Mouse (Mus musculus) ES-E14 (cell line): ENCODE results near the gene Myl9. TPM values are rescaled to one million over a fixed set of nuclear protein-coding genes. Genes with fewer than 3 reads are reported as not detected.
A peak's percentile ranks its signal among the peaks of the same experiment; 100 is the strongest.
"Not testable (repeated sequence)": the region's sequence is repeated elsewhere in the genome, so short reads cannot be mapped to it uniquely, and the experiment has no call there.

ENCODE experiments used
- DNase-seq: peaks from one replicate; pipeline ENCODE4 v3.0.0-alpha.2; 2013; ENCODE audit warnings: low read depth, low spot score
- H3K27ac ChIP-seq: 2 replicates; pipeline ENCODE4 v1.5.1; 2012; ENCODE audit warnings: low read depth, mild to moderate bottlenecking, low read length, moderate library complexity, mixed read lengths; ENCODE audit not compliant: poor library complexity, insufficient read depth, severe bottlenecking
- H3K36me3 ChIP-seq: 2 replicates; pipeline ENCODE4 v1.6.1; 2012; ENCODE audit warnings: mild to moderate bottlenecking, low read length, moderate library complexity, mixed read lengths; ENCODE audit not compliant: control insufficient read depth, poor library complexity, insufficient read depth, severe bottlenecking
- H3K4me1 ChIP-seq, 2 experiments: fragments of 150-350 bp in 1 of 2; sonication (generic) in 1 of 2; 2 replicates each; pipeline ENCODE4 v1.6.1; 2012; ENCODE audit warnings: low read length in 2 of 2, mild to moderate bottlenecking in 1 of 2, mixed read lengths in 1 of 2; ENCODE audit not compliant: control insufficient read depth in 2 of 2, insufficient read depth in 2 of 2, poor library complexity in 1 of 2
- H3K4me3 ChIP-seq, 2 experiments: fragments of 150-350 bp in 1 of 2; sonication (generic) in 1 of 2; 2 replicates each; pipeline ENCODE4 v1.5.1; 2012; ENCODE audit warnings: low read length in 2 of 2, low read depth in 1 of 2, mild to moderate bottlenecking in 1 of 2, mixed read lengths in 1 of 2; ENCODE audit not compliant: insufficient read depth in 1 of 2, poor library complexity in 1 of 2, severe bottlenecking in 1 of 2
- H3K9ac ChIP-seq: 2 replicates; pipeline ENCODE4 v1.6.1; 2012; ENCODE audit warnings: low read depth, mild to moderate bottlenecking, low read length, mixed read lengths; ENCODE audit not compliant: poor library complexity, insufficient read depth, severe bottlenecking
- H3K9me3 ChIP-seq: fragments of 150-350 bp; sonication (generic); 2 replicates; pipeline ENCODE4 v1.6.1; 2012; ENCODE audit warnings: low read depth, mild to moderate bottlenecking, low read length; ENCODE audit not compliant: control insufficient read depth, insufficient read depth
- CHD2 ChIP-seq: IDR thresholded peaks from 2 replicates; pipeline ENCODE4 v1.6.1; 2014; ENCODE audit warnings: mild to moderate bottlenecking, low read depth, low read length, inconsistent platforms
- HCFC1 ChIP-seq: IDR thresholded peaks from 2 replicates; pipeline ENCODE4 v1.6.1; 2012; ENCODE audit warnings: low read length, inconsistent platforms, borderline replicate concordance; ENCODE audit not compliant: insufficient read depth
- MAFK ChIP-seq: IDR thresholded peaks from 2 replicates; pipeline ENCODE4 v1.6.1; 2014; ENCODE audit warnings: mild to moderate bottlenecking, low read depth, low read length, inconsistent platforms; ENCODE audit not compliant: insufficient read depth
- ZC3H11A ChIP-seq: IDR thresholded peaks from 2 replicates; pipeline ENCODE4 v1.6.1; 2012; ENCODE audit warnings: low read depth, mild to moderate bottlenecking, inconsistent platforms, low read length, borderline replicate concordance
- ZNF384 ChIP-seq: IDR thresholded peaks from 2 replicates; pipeline ENCODE4 v1.6.1; 2012; ENCODE audit warnings: low read depth, low read length, inconsistent platforms
- in situ Hi-C, 2 experiments: fragments of 600-800 bp; cut with MboI; formaldehyde crosslinking; loops; one replicate each; pipeline ENCODE4 v1.15.1; 2025; ENCODE audit warnings: low sequenced_read_pairs in 2 of 2, inconsistent platforms in 1 of 2; ENCODE audit not compliant: unreplicated experiment in 2 of 2
- total RNA-seq: library from RNA; depleted of rRNA; stranded (reverse); fragments of 300-350 nt; gene quantifications from 2 replicates; pipeline ENCODE4 v1.2.3, GENCODE M21; 2012

Gene Myl9
- total RNA-seq, 1 experiment = 77.7 TPM

- no peaks in the 10 kb centered on the region for H3K9me3 ChIP-seq
- no peak overlapping the region for H3K9ac ChIP-seq
- H3K4me1 ChIP-seq = peaks cover 2 to 11% of the 10 kb centered on the region in 2 experiments; a peak in 2 of 4 replicates
- TF ChIP-seq MAFK (no peak), CHD2 (no peak), ZC3H11A (no peak), HCFC1 (no peak)
- no peak overlapping the region for H3K27ac ChIP-seq
- no peak for DNase-seq
- in situ Hi-C loops = no loop called here
- no peaks in the 10 kb centered on the region for H3K36me3 ChIP-seq
- no peak overlapping the region for H3K4me3 ChIP-seq
Measured at GRCm38 (mm10) chr2:156811556-156811955, 36.3 kb downstream of the Myl9 start.

GRCm38 (mm10) chr2:156814344-156814801 lies 39.2 kb downstream of the Myl9 start:
- no peaks in the 10 kb centered on the region for H3K36me3 ChIP-seq
- in situ Hi-C loops = no loop called here
- H3K9ac ChIP-seq = no peak overlapping the region
- peaks cover 2 to 11% of the 10 kb centered on the region in 2 experiments; a peak in 2 of 4 replicates for H3K4me1 ChIP-seq
- no peak overlapping the region for H3K27ac ChIP-seq
- no peak for TF ChIP-seq CHD2
- TF ChIP-seq HCFC1 = no peak
- no peak for TF ChIP-seq ZC3H11A
- no peak for TF ChIP-seq ZNF384
- TF ChIP-seq MAFK = no peak
- H3K4me3 ChIP-seq = no peak overlapping the region
- H3K9me3 ChIP-seq = no peaks in the 10 kb centered on the region
- DNase-seq = no peak

GRCm38 (mm10) chr2:156814893-156815292 lies 39.7 kb downstream of the Myl9 start:
- TF ChIP-seq ZNF384 (no peak), MAFK (no peak), ZC3H11A (no peak), HCFC1 (no peak), CHD2 (no peak)
- no peak for DNase-seq

GRCm38 (mm10) chr2:156815412-156815811 lies 40.2 kb downstream of the Myl9 start:
- in situ Hi-C loops = no loop called here
- no peak for DNase-seq
- H3K9ac ChIP-seq = no peak overlapping the region
- H3K4me1 ChIP-seq = peaks cover 2 to 11% of the 10 kb centered on the region in 2 experiments; a peak in 2 of 4 replicates
- TF ChIP-seq CHD2 (no peak), ZC3H11A (no peak), MAFK (no peak), HCFC1 (no peak), ZNF384 (no peak)
- no peak overlapping the region for H3K4me3 ChIP-seq
- no peaks in the 10 kb centered on the region for H3K9me3 ChIP-seq
- H3K36me3 ChIP-seq = no peaks in the 10 kb centered on the region
- H3K27ac ChIP-seq = no peak overlapping the region; the same call in 1 of the 2 replicates

More at GRCm38 (mm10) chr2:156814893-156815292, 39.7 kb downstream of the Myl9 start:
- Histone ChIP-seq H3K4me1 (peaks cover 2 to 11% of the 10 kb centered on the region in 2 experiments; a peak in 2 of 4 replicates), H3K4me3 (no peak overlapping the region), H3K9ac (no peak overlapping the region), H3K9me3 (no peaks in the 10 kb centered on the region), H3K36me3 (no peaks in the 10 kb centered on the region), H3K27ac (no peak overlapping the region)
- in situ Hi-C loops = no loop called here

GRCm38 (mm10) chr2:156816116-156816515 lies 40.9 kb downstream of the Myl9 start:
- no peak for DNase-seq
- in situ Hi-C loops = no loop called here
- H3K4me1 ChIP-seq = peaks cover 2 to 11% of the 10 kb centered on the region in 2 experiments; a peak in 2 of 4 replicates
- TF ChIP-seq ZC3H11A = no peak
- no peak for TF ChIP-seq HCFC1
- TF ChIP-seq CHD2 = no peak
- no peak for TF ChIP-seq MAFK
- no peaks in the 10 kb centered on the region for H3K36me3 ChIP-seq
- H3K9ac ChIP-seq = no peak overlapping the region
- H3K27ac ChIP-seq = no peak overlapping the region
- H3K4me3 ChIP-seq = no peak overlapping the region
- no peaks in the 10 kb centered on the region for H3K9me3 ChIP-seq

GRCm38 (mm10) chr2:156825128-156825527 lies 49.9 kb downstream of the Myl9 start:
- H3K4me3 ChIP-seq, H3K27ac ChIP-seq, H3K36me3 ChIP-seq, in situ Hi-C loops, H3K9ac ChIP-seq, H3K4me1 ChIP-seq, H3K9me3 ChIP-seq: not testable (repeated sequence)
- peak; percentile 45 for DNase-seq
